Mouse (Mus musculus) naive thymus-derived CD4-positive, alpha-beta T cell, adult 2 months (primary cell): ENCODE data around the gene Abo.
"Not testable (repeated sequence)": the region's sequence is repeated elsewhere in the genome, so short reads cannot be mapped to it uniquely, and the experiment has no call there.

Experiments
- DNase-seq: peaks from one replicate; pipeline ENCODE4 v3.0.0-alpha.2; 2011; ENCODE audit warnings: low read depth

The Abo gene

DNA sequence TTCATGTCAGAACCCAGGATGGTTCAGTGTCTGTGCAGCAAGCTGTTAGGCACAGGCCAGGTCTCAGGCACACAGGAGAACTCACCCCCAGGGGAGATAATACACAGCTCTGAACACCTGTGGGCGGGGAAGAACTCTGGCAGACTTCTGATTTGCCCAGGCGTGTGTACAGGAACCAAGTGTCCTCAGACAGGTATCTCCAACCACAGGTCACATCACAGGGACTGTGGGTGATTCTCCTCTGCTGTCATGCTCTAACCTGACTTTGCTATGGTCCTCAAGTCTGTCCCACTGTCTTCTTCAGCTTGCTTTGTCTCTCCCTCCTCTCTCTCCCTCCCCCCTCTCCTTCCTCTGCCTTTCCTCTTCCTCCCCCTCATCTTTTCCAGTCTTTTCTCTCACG, at the start of gene Abo:
Abo (minus strand) TSS at position 101 of the 400 bp plus-strand sequence.
- DNase-seq = no peak

DNA sequence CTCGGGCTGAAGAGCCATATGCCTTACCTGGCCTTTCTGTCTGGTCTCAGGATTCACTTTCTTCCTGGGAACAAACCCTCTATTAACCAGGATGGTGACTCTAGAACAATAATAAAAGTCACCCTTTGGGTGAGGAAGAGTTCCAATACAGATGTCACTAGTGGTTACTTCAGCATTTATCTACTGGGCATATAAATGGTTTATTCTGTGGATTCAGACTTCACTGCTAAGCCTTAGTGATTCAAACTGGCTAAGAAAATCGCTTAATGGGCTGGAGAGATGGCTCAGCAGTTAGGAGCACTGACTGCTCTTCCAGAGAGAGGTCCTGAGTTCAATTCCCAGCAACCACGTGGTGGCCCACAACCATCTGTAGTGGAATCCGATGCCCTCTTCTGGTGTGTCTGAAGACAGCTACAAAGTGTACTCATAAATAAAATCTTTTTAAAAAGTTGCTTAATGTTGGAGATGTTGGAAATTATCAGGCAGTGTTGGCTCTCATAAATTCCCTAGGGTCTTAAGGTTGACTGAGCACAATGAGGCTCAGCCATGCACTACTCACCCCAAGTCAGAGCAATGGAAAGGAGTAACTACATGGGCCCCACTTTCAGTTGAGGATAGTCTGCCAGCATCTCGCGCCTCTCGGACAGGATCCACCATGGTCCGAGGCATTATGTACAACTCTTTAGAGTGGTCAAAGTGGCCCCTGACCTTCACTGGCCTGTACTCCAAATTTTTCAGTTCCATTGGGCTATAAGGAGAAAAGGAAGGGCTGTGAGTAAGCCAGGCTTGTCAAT, 49.6 kb upstream of the Abo start:
- no peak for DNase-seq

- DNase-seq = no peak
Measured at GRCm38 (mm10) chr2:26913416-26914147, 48.8 kb upstream of the Abo start.

- no peak for DNase-seq
Measured at GRCm38 (mm10) chr2:26912253-26912770, 47.5 kb upstream of the Abo start.

- no peak for DNase-seq
Measured at GRCm38 (mm10) chr2:26910994-26911765, 46.4 kb upstream of the Abo start.

DNA sequence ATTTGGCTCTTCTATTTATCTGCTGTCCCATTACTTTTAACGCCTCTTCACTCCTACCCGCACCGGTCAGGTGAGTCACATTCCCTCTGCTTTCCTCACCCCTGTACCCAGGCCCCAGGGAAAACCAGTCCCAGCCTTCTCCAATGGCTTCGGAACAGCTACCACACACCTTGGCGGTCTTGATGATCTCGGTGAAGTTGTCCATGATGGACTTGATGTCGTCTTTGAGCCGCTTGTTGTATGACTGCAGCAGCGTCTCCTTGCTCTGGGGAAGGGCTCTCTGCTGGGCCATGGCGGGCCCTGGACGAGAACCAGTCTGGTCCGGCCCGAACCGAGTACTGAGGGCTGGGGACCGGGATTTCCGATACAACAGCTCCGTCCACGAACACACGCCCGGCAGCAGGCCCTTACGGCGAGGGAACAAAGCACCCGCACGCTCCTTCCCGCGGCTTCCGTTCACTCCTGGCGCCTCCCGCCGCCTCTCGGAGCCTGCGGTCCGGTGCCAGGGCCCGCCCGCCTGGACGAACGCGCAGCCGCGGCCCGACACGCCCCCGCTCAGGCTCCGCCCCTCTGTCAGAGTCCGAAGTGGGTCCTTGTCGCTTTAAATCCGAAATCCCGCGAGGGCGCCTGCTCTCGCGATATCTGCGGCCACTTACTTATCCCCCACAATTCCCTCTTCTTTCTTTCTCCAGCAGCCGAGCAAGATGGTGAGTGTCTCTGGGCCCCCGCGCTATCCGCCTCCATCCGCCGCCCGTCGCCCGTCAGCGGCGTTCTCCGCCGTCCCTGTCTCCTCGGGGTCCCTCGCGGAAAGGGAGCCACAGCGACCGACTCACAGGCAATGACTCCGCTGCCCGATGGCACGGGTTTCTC, 45.6 kb upstream of the Abo start, which contains the start of the genes Med22 and Rpl7a:
Med22 (minus strand) TSS at position 554 of the 870 bp plus-strand sequence.
Rpl7a (plus strand) TSS at position 641 of the 870 bp plus-strand sequence.
- DNase-seq = peak; percentile 100

- DNase-seq = no peak
Measured at GRCm38 (mm10) chr2:26909387-26909784, 44.6 kb upstream of the Abo start.

DNA sequence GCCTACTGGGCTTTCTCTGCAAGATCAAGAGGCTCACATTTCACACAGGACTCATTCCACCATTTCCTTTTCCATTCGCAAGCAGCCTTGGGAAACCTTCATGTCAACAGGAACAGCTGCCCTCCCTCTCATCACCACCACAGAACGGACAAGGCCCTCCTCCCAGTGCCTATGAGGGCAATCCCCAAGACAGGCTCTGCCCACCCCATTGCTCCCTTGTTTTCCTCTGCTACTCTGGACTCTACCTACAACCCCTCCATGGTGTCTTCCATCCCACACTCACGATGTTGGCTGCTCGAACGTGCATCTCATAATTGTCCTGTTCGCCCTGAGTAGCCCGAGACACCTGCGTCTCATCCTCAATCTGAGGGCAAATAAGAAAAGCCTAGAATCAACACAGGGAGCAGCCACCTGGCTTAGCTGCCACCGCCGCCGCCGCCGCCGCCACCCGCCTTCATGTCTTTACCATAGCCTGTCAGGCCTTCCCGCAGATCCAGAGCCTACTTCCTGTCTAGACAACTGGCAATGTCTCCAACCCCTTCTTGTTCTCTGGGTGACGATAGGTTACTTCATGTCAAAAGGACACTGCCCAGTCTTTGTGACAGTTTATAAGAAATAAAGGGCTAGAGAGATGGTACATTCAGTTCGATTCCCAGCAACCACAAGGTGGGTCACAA, 44.1 kb upstream of the Abo start:
- no peak for DNase-seq

GRCm38 (mm10) chr2:26907109-26907508, 42.3 kb upstream of the Abo start:
- peak; percentile 64 for DNase-seq

- no peak for DNase-seq
Measured at GRCm38 (mm10) chr2:26906431-26906830, 41.7 kb upstream of the Abo start.

- no peak for DNase-seq
Measured at GRCm38 (mm10) chr2:26905936-26906335, 41.2 kb upstream of the Abo start.

GRCm38 (mm10) chr2:26903311-26903710, 38.5 kb upstream of the Abo start:
- DNase-seq = no peak

DNA sequence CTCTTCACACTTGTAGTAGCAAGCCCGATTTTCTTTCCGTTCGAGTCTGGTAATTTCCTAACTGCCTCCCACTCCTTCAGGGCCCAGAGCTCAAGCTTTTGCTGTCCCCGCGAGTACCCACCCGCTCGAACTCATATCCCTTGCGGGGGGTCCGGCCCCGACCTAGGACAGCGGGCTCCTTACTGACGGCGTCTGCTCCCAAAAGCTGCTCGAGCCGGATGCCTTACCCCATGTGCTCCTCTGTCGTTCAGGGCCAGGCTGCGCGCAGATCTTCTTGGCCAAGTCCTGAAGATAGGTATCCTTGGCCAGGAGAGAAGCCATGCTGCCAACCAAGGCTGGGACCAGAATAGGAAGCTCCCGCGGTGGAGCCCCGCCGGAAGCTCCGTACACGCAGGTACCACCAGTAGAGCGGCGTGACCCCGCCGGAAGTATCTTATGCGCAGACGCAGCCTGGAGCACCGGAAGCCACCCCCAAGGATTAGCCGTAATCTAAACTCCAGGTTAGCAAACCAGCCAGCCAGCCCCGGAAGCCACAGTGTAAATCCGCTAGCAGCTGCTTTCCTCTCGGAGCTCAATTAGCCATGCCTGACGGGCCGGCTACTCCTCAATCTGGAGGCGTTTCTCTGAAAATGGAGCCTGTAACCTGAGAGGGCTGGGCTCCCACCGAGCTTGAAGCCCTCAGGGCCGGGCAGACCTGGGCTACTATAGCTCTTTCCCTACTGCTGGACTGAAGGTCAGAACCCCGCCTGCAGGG, 37.9 kb upstream of the Abo start, which contains the start of gene Surf6:
Surf6 (minus strand) TSS at position 413 of the 754 bp plus-strand sequence.
- peak; percentile 97 for DNase-seq

DNA sequence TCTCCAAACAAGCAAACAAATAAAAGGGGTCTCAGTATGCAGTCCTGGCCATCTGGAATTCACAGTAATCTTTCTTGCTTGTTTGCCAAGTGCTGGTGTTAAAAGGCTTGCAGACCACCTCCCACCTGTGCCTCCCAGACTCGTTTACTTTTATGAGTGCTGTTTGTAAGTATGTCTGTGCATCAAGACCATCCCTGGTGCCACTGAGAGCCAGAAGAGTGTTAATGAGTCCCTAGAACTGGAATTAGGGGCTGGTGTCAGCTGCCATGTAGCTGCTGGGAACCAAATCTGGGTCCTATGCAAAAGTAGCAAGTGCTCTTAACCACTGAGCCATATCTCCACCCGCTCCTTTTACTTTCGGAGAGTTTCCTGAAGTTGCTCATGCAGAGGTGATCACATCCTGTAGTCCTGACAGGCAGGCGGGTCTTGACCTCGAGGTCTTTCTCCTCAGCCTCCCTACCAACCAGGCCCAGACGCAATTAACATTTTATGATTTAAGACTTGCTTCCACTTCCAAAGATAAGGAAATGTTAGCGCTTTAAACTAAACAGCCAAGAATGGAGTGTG, 37.1 kb upstream of the Abo start:
- no peak for DNase-seq

DNA sequence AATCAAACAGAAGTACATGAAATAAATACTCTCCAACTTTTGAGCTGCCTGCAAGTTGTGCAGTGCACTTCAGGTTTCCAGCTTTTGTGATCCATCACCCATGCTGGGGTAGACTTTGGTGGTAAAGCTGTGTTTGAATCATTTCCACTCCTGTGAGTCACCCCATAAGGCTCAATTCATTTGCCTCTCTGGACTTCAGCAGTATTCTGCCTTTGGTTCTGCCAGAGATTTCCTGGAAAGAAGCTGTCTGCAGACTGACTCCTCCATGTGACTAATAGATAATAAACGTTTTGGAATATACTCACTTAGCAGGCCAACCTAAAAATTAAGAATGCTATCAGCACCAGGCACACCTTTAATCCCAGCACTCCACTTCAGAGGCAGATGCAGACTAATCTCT, 36.0 kb upstream of the Abo start:
- no peak for DNase-seq

- DNase-seq = peak; percentile 14
Measured at GRCm38 (mm10) chr2:26895898-26896297, 31.1 kb upstream of the Abo start.

DNA sequence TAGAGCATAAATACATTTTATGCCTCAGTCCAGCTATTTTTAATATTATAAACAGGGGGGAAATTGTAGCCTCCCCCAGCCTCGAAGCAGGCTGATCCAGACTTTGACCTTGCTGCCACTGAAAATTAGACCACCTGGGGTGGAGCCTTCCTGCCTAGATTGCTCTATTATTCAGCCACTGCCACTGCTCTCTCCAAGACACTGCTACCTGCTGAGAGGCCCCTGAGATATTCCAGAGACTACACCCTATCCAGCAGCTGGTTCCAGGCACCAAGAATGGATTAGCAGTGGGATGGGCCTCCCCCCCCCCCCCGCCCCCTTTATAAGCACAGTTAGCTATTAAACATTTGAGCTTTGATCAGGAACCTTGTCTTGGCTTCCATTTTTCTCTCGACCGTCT, 21.4 kb upstream of the Abo start:
- not testable (repeated sequence) for DNase-seq

GRCm38 (mm10) chr2:26885541-26885940, 20.8 kb upstream of the Abo start:
- DNase-seq = not testable (repeated sequence)

DNA sequence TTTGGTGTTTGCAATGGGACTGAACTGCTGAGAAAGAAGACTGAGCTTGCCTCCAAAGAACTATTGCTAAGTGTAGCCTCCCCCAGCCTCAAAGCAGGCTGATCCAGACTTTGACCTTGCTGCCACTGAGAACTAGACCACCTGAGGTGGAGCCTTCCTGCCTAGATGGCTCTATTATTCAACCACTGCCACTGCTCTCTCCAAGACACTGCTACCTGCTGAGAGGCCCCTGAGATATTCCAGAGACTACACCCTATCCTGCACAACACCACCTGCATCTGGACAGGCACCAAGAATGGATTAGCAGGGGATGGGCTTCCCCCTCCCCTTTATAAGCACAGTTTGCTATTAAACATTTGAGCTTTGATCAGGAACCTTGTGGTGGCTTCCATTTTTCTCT, 13.8 kb upstream of the Abo start:
- no peak for DNase-seq
